Mouse (Mus musculus): ENCODE measurements at regions not wholly inside any gene's neighbourhood (a gene's known extent, or its start where the extent isn't known, plus 50 kb on each side); places are given as distances from the start of the nearest gene placed in this dataset.
A peak's percentile ranks its signal among the peaks of the same experiment; 100 is the strongest.

DNA sequence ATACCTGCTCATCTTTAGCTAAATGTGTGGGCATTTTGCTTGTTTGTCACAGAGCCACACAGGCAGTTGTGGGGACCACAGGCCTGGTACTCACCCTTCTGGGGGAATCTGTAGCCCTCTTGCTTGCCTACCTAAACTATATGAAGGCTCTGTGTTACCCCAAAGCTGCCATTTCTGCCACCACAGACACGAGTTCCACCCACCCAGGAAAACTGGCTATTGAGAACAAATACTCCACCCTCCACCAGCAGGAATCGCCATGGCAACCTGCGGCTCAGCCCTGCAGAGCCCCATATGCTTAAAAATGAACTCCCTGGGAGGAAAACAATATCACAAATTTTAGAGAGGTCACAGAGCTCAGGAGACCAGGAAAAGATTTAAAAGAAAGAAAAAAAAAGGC, 76.0 kb upstream of the Ywhaq start:
- no peak for ATAC-seq (replicated peaks; ENCODE audit: insufficient number of reproducible peaks, low FRiP score, low TSS enrichment, poor library complexity, severe bottlenecking)

DNA sequence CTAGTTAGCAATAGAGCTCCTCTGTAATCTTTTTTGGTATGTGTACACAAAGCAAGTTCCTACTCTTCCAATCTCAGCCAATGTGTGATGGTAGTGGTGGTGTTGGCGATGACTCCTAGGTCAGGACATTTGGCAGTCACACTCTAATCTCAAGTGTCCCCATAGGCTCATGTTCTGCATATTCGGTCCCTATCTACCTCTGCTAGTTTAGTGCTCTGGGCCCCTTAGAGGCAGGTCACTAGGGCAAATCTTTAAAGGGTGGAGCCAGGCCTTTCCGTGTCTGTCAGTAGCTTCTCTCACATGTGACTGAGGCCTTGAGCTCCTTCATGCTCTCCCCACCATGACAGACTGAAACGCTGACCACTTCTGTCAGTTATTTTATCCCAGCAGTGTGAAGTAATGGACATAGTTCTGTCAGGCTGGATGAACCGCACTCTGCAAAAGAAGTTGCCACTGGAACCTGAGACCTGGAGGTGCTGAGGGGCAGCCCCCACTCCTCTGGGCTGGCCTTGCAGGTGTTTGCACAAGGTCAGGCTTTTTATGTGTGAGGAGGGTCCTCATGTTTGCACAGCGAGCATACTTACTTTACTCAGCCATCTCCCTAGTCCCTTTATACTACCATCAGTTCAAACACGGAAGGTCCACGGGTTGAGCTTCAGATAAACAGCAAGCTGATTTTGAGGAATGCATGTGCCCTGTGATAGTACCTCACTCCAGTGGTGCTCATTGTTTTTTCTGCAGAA, 75.3 kb upstream of the Ywhaq start:
- ATAC-seq (replicated peaks; ENCODE audit: insufficient number of reproducible peaks, low FRiP score, low TSS enrichment, poor library complexity, severe bottlenecking), result no peak

DNA sequence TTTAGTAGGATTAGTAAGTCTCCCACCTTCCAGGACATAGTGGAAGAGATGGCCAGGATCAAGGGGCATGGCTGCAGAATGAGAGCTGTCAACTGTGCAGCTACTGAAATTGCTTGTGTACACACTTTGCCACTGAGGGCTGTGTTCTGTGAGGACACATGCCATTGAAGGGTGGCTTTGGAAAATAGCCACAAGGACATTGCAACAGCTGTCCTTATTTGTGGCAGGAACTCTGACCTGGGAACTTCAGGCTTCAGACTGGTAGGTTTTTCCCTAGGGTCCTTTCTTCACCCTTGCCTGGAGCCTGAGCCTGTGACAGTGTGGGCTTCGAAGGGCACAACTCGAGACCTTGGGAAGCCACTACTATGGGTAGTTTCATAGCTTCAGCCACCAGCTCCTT, 64.2 kb upstream of the Ywhaq start:
- ATAC-seq (replicated peaks; ENCODE audit: insufficient number of reproducible peaks, low FRiP score, low TSS enrichment, poor library complexity, severe bottlenecking), result no peak

DNA sequence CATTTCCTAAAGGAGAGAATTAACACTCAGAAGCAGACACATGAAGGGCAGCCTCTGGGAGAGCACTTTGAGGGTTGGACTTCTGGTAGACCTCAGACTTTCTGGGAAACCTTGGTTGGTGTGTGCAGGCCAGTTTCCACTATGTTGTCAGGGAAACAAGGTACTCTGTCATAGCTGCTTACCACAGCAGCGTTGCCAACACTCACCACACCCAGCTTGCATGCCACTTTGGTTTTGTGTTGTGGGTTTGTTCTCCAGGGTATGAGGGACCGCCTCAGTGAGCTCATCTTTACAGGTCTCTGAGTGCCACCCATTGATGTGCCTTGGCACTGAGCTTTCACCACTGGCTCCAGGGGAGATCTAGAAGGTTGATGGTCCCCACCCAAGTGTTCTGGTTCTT, 62.8 kb upstream of the Ywhaq start:
- ATAC-seq (replicated peaks; ENCODE audit: insufficient number of reproducible peaks, low FRiP score, low TSS enrichment, poor library complexity, severe bottlenecking), result peak; percentile 91

DNA sequence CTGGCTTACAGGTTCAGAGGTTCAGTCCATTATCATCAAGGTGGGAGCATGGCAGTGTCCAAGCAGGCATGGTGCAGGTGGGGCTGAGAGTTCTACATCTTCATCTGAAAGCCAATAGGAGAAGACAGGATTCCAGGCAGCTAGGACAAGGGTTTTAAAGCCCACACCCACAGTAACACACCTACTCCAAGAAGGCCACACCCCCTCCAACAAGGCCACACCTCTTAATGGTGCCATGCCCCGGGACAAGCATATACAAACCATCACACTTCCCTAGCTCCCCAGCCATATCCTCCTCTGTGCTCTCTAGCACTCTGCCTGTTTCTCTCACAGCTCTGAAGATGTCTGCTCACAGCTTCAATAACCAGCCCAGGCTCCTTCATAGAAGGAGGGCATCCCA, 61.8 kb upstream of the Ywhaq start:
- ATAC-seq (replicated peaks; ENCODE audit: insufficient number of reproducible peaks, low FRiP score, low TSS enrichment, poor library complexity, severe bottlenecking), result no peak

DNA sequence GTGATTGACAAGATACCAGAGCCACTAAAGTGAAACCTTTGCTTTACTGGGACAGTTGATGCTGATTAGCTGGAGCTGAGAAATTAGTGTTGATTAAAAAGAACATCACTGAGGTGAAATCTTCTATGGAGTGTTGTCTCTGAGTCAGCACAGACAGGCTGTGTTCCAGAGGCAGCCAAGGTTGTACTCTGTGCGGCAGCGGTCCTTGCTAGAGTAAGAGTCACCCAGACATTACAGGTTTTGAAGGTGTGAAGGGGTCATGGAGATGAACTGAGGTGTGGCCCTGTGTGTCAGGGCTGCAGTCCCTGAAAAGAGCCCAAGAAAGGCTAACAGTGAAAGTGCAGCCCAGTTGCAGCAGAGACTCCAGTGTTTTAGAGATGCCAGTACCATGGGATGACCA, 59.1 kb upstream of the Ywhaq start:
- ATAC-seq (replicated peaks; ENCODE audit: insufficient number of reproducible peaks, low FRiP score, low TSS enrichment, poor library complexity, severe bottlenecking), result no peak

DNA sequence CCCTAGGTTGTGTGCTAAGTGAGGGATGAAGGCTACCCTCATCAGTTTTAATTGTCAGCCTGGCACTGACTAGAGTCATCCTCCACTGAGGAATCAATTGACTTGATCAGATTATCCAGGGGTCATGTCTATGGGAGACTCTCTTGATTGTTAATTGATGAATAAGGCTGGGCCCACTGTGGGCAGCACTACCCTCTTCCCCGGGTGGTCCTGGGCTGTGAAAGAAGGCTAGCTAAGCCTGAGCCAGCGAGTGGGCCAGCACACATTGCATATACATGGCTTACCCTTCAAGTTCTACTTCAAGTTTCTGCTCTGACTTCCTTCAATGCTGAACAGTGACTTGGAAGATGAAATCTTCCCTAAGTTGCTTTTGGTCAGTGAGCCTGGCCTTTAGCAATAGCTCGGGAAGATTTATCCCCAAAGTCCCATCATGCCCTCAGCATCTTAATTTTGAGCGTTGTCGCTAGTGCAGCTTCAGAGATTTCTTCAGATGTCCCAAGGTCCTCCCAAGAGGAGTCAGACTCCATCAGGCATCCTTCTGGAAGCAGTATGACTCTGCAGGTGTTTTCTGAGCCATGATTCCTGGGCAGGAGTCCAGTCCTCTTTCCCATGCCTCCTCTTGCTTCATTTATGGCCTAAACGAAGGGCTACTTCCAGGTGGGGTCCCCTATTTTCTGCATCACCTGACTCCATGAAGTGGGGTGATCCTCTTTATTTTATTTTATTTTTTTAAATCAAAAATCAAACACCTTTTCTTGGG, 55.7 kb upstream of the Ywhaq start:
- no peak for ATAC-seq (replicated peaks; ENCODE audit: insufficient number of reproducible peaks, low FRiP score, low TSS enrichment, poor library complexity, severe bottlenecking)

DNA sequence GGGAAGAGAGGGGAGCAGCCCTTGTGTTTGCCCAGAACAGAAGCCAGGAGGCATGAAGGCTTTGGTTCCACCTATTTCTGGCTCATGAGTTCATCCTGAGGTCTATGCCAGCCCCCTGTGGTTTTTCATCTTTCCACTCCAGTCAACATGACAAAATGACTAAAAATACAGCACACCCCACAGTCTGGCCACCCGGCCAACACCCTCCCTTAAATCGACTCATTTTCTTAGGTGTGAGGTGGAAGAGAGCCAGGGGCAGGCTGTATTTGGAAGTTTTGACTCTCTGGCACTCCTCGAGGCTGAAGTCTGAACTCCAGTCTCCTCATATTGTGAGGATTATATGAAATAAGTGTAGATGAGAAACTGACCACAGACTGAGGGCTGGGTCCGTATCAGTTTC, 55.0 kb upstream of the Ywhaq start:
- peak; percentile 85 for ATAC-seq (replicated peaks; ENCODE audit: insufficient number of reproducible peaks, low FRiP score, low TSS enrichment, poor library complexity, severe bottlenecking)

DNA sequence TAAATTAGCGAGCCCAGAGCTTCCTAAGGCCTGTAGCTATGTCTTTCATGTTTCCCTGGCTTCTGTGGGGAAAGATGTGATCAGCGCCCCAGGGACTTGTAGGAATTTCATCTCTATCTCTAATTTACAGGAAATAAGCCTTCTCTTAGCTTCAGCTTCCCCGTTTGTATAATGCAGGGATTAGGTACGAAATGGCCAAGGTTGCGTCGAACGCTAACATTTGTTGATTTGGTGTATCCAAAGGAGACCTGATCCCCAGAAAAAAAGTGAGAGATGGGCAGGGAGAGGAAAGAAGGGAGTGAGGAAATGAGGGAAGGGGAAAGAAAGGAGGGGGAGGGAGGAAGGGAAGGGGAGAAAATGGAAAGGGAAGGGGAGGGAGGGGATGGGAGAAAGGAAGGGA, 54.5 kb upstream of the Ywhaq start:
- ATAC-seq (replicated peaks; ENCODE audit: insufficient number of reproducible peaks, low FRiP score, low TSS enrichment, poor library complexity, severe bottlenecking), result no peak

DNA sequence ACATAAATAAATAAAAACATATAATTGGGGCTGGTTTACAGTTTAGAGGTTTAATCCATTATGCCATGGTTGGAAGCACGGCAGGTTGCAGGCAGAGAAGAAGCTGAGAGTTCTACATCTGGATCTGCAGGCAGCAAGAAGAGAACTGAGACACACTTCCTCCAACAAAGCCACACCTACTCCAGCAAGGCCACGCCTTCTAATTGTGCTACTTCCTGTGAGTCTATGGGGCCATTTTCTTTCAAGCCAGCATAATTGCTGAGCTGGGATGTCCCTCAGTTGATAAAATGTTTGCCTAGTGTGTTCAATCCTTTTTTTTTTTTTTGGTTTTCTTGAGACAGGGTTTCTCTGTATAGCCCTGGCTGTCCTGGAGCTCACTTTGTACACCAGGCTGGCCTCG, 52.8 kb upstream of the Ywhaq start:
- ATAC-seq (replicated peaks; ENCODE audit: insufficient number of reproducible peaks, low FRiP score, low TSS enrichment, poor library complexity, severe bottlenecking), result no peak
